Mouse (Mus musculus): ENCODE results near the gene Gm13698.
"Not testable (repeated sequence)": the region's sequence is repeated elsewhere in the genome, so short reads cannot be mapped to it uniquely, and the experiment has no call there.

- not testable (repeated sequence) for TF ChIP-seq CTCF (IDR thresholded peaks at IDR 0.05; ENCODE audit: borderline replicate concordance, extremely low read depth, insufficient read depth, insufficient read length); POLR2A (IDR thresholded peaks at IDR 0.05; ENCODE audit: borderline replicate concordance, extremely low read depth, insufficient read depth, insufficient read length, poor library complexity, severe bottlenecking)
Measured at GRCm38 (mm10) chr2:83994526-83994925, 39.0 kb downstream of the Gm13698 start.
